Mouse (Mus musculus) thymus, adult 2 months (tissue): ENCODE data around the gene Tdp1.

ENCODE experiments used
- CTCF ChIP-seq: fragments of 200-500 bp; IDR thresholded peaks from 2 replicates; pipeline ENCODE4 v1.5.1; 2012; ENCODE audit warnings: mild to moderate bottlenecking, control low read depth, low read length, moderate library complexity, borderline replicate concordance; ENCODE audit not compliant: control insufficient read depth, poor library complexity, insufficient read depth; ENCODE audit errors: extremely low read depth
- POLR2A ChIP-seq: fragments of 200-500 bp; IDR thresholded peaks from 2 replicates; pipeline ENCODE4 v1.6.1; 2012; ENCODE audit warnings: mild to moderate bottlenecking, low read length, control low read depth, moderate library complexity; ENCODE audit not compliant: control insufficient read depth, poor library complexity, insufficient read depth; ENCODE audit errors: extremely low read depth

DNA sequence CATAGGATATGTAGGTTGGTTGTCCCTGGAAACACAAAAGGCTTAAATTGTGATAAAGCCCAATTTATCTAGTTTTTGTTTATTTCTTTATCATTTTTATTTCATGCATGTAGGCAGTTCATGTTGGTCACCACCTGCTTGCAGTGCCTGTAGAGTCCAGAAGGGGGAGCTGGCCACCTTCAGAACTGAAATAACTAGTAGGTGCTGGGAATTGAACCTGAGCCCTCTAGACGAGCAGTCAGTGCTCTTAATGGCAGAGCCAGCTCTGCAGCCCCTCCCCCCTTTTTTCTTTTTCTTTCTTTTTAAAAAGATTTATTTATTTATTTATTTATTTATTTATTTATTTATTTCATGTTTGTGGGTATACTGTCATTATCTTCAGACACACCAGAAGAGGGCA, 89.3 kb downstream of the Tdp1 start:
- no peak for TF ChIP-seq POLR2A
- TF ChIP-seq CTCF = no peak
